Mouse (Mus musculus) cerebellum, adult 2 months (tissue): ENCODE data around the gene Gdpd5. TPM values are rescaled to one million over a fixed set of nuclear protein-coding genes. Genes with fewer than 3 reads are reported as not detected.
A peak's percentile ranks its signal among the peaks of the same experiment; 100 is the strongest.

Experiments used
- DNase-seq, 2 experiments: peaks; one replicate each; pipeline ENCODE4 v3.0.0; 2021
- H3K27ac ChIP-seq: fragments of 200-500 bp; 2 replicates; pipeline ENCODE4 v1.5.1; 2012; ENCODE audit warnings: low read length, control low read depth, inconsistent platforms; ENCODE audit not compliant: insufficient read depth
- H3K27me3 ChIP-seq: fragments of 200-500 bp; 2 replicates; pipeline ENCODE4 v1.6.1; 2012; ENCODE audit warnings: inconsistent platforms, mild to moderate bottlenecking, low read length, moderate library complexity; ENCODE audit not compliant: control insufficient read depth, insufficient read depth
- H3K4me1 ChIP-seq: fragments of 200-500 bp; 2 replicates; pipeline ENCODE4 v1.6.1; 2011; ENCODE audit warnings: low read length; ENCODE audit not compliant: control insufficient read depth, insufficient read depth
- H3K4me3 ChIP-seq: fragments of 200-500 bp; replicated peaks from 2 replicates; pipeline ENCODE3; 2011; ENCODE audit warnings: mild to moderate bottlenecking, low read depth, low read length, control low read depth; ENCODE audit not compliant: insufficient read depth
- CTCF ChIP-seq: fragments of 200-500 bp; IDR thresholded peaks from 2 replicates; pipeline ENCODE4 v1.5.1; 2011; ENCODE audit warnings: low read depth, mild to moderate bottlenecking, control low read depth, low read length, moderate library complexity, borderline replicate concordance; ENCODE audit not compliant: insufficient read depth
- POLR2A ChIP-seq: fragments of 200-500 bp; IDR thresholded peaks from 2 replicates; pipeline ENCODE4 v1.6.1; 2011; ENCODE audit warnings: low read length, control low read depth, borderline replicate concordance; ENCODE audit not compliant: insufficient read depth
- WGBS: fragments of 180-500 bp; shearing (Covaris S2); methylation state at CpG from one replicate; pipeline ENCODE4 v1.1.7; 2018; 5-methylcytosine and 5-hydroxymethylcytosine counted together
- polyA plus RNA-seq: library from polyadenylated mRNA; depleted of rRNA; stranded (reverse); fragments of >200 nt; gene quantifications from 2 replicates; pipeline ENCODE4 v1.2.3, GENCODE M21; 2012

The Gdpd5 gene
- polyA plus RNA-seq, 1 experiment: 49.4 TPM

- Histone ChIP-seq H3K4me3 (no peak overlapping the region), H3K27ac (no peak overlapping the region), H3K4me1 (peaks cover 10% of the 10 kb centered on the region), H3K27me3 (no peaks in the 10 kb centered on the region)
- WGBS: 79% methylated on average over 11 of the region's 11 CpGs
- TF ChIP-seq POLR2A: no peak
- no peak for TF ChIP-seq CTCF
- DNase-seq: no peak
Measured at GRCm38 (mm10) chr7:99430246-99430645, 49.0 kb downstream of the Gdpd5 start.

- H3K27ac ChIP-seq: no peak overlapping the region
Measured at GRCm38 (mm10) chr7:99432248-99432647, 51.0 kb downstream of the Gdpd5 start.

GRCm38 (mm10) chr7:99432863-99433262 is 51.6 kb downstream of the Gdpd5 start:
- Histone ChIP-seq H3K4me1 (peaks cover 6% of the 10 kb centered on the region; the same call in 1 of the 2 replicates), H3K4me3 (no peak overlapping the region), H3K27ac (no peak overlapping the region), H3K27me3 (no peaks in the 10 kb centered on the region)
- WGBS: 94% methylated on average over 6 of the region's 6 CpGs
- DNase-seq: no peak
- no peak for TF ChIP-seq POLR2A
- TF ChIP-seq CTCF: no peak

More at GRCm38 (mm10) chr7:99432248-99432647, 51.0 kb downstream of the Gdpd5 start:
- TF ChIP-seq CTCF (no peak), POLR2A (no peak)
- Histone ChIP-seq H3K27me3 (no peaks in the 10 kb centered on the region), H3K4me1 (peaks cover 6% of the 10 kb centered on the region; the same call in 1 of the 2 replicates), H3K4me3 (no peak overlapping the region)
- 75% methylated on average over 14 of the region's 14 CpGs for WGBS
- no peak for DNase-seq

- H3K4me3 ChIP-seq: no peak overlapping the region
- DNase-seq: no peak
- H3K27me3 ChIP-seq: no peaks in the 10 kb centered on the region
- no peak for TF ChIP-seq CTCF
- TF ChIP-seq POLR2A: no peak
- peaks cover 3% of the 10 kb centered on the region; the same call in 1 of the 2 replicates for H3K4me1 ChIP-seq
- no peak overlapping the region for H3K27ac ChIP-seq
- WGBS: 70% methylated on average over 12 of the region's 12 CpGs
Measured at GRCm38 (mm10) chr7:99434672-99435250, 53.5 kb downstream of the Gdpd5 start.

- no peak for DNase-seq
- Histone ChIP-seq H3K4me1 (no peaks in the 10 kb centered on the region; the same call in 1 of the 2 replicates), H3K27me3 (no peaks in the 10 kb centered on the region), H3K4me3 (no peak overlapping the region), H3K27ac (no peak overlapping the region)
- WGBS: 67% methylated on average over 4 of the region's 4 CpGs
- TF ChIP-seq CTCF (no peak), POLR2A (no peak)
Measured at GRCm38 (mm10) chr7:99436530-99436929, 55.3 kb downstream of the Gdpd5 start.

GRCm38 (mm10) chr7:99438881-99439280 is 57.7 kb downstream of the Gdpd5 start:
- H3K27me3 ChIP-seq: no peaks in the 10 kb centered on the region
- no peaks in the 10 kb centered on the region for H3K4me1 ChIP-seq
- H3K27ac ChIP-seq: no peak overlapping the region
- no peak for DNase-seq
- TF ChIP-seq POLR2A (no peak), CTCF (no peak)
- 72% methylated on average over 10 of the region's 10 CpGs for WGBS
- H3K4me3 ChIP-seq: no peak overlapping the region

- Histone ChIP-seq H3K27ac (no peak overlapping the region), H3K4me1 (no peaks in the 10 kb centered on the region), H3K4me3 (no peak overlapping the region), H3K27me3 (no peaks in the 10 kb centered on the region)
- TF ChIP-seq POLR2A (no peak), CTCF (no peak)
- 32% methylated on average over 6 of the region's 6 CpGs for whole genome bisulfite sequencing
- peak in 1 of 2 experiments; percentile 29 for DNase-seq
Measured at GRCm38 (mm10) chr7:99441534-99442072, 60.4 kb downstream of the Gdpd5 start.

GRCm38 (mm10) chr7:99443164-99443563 is 62.0 kb downstream of the Gdpd5 start:
- 56% methylated on average over 5 of the region's 5 CpGs for WGBS

GRCm38 (mm10) chr7:99444012-99444411 is 62.8 kb downstream of the Gdpd5 start:
- no peak overlapping the region for H3K4me3 ChIP-seq
- DNase-seq: no peak
- no peaks in the 10 kb centered on the region for H3K4me1 ChIP-seq
- no peaks in the 10 kb centered on the region for H3K27me3 ChIP-seq
- 85% methylated on average over 6 of the region's 6 CpGs for WGBS
- H3K27ac ChIP-seq: no peak overlapping the region
- TF ChIP-seq POLR2A (no peak), CTCF (peak; percentile 44; the same call in 1 of the 2 replicates)

More at GRCm38 (mm10) chr7:99443164-99443563, 62.0 kb downstream of the Gdpd5 start:
- H3K27ac ChIP-seq: no peak overlapping the region
- DNase-seq: no peak
- TF ChIP-seq POLR2A (no peak), CTCF (no peak)
- H3K4me1 ChIP-seq: no peaks in the 10 kb centered on the region
- no peak overlapping the region for H3K4me3 ChIP-seq
- no peaks in the 10 kb centered on the region for H3K27me3 ChIP-seq
